Mouse (Mus musculus): Measurements from ENCODE around the gene Clrn3.

Gene Clrn3

DNA sequence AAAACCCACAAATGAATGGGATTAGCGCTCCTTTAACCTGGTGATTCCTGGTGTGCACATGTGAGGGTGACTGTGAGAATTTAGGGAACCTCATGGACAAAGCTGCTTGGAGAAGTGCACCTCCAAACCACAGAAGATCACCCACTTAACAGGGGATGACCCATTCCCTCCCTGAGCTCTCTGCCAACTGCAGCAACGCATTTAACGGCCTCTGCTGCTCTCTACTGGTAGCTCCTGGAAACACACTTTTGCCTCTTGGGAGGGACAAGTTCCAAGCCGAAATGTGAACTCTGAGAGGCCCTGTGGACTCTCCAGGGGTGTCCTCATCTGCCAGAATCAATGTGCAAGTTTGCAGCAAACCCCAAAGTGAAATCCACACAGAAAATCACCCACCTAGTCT lies 41.0 kb downstream of the Clrn3 start:
- peak; percentile 41 to 76 for DNase-seq (ENCODE audit: low spot score in 2 of 2)

DNA sequence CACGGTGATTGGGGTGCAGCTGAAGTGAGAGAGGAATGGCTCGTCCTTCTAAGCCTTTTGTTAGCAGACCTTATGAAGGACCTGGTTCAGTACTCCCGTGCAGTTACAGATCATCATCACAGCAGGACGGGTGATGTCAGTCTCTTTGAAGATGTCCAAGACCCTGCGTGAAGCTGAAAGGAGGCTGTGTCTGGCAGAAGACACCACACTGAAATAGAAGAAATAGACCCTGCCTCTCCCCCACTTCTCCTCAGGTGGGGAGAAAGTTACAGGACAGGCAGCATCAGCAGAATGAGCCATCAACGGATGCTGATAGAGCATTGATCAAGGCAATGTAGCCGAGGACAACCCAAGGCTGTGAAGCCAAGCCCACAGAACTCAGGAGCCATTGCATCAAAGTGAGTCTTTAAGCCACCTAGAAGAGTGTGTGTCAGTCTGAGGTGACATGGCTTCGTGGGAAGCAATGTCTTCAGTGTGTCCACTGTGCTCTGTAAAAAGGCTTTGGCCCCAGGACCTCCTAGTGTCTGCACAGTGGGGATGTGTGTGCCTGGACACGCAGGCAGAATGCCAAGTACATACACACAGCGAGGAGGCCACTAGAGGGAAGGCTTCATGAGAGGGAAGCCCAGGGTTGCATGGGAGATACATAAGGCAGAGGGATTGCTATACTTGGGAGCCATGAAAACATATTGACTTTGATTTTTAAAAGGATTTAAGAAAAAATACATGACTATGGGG lies 41.6 kb downstream of the Clrn3 start:
- no peak for DNase-seq (ENCODE audit: low spot score in 2 of 2)

DNA sequence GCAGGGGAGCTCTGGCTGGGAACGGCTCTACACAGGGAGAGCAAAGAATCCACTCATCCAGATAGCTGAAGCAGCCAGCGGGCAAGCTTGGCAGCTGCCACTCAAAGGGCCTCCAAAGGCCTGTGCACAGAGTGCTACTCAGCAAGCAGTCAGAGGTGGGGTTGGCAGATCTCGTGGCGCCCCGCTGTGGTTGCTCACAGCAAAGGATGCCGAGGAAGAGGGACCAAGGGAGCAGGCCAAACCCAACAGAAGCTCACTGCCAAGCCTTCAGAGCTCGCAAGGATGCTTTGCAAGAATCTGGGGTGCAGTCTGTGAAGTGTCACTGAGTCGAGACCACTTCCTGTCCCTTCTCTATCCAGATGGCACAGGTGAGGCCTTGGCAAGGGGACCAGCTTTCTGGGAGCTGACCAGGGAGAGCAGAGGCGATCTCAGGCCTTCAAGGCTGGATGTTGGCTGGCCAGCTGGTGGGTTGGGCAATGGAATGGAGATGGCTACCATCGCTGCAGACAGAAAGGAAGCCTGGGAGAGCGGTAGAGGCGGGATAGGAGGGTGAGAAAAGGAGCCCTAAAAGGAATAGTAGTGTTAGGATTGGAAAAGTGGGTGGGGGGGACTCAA lies 42.6 kb downstream of the Clrn3 start:
- DNase-seq (ENCODE audit: low spot score in 2 of 2), result no peak

DNA sequence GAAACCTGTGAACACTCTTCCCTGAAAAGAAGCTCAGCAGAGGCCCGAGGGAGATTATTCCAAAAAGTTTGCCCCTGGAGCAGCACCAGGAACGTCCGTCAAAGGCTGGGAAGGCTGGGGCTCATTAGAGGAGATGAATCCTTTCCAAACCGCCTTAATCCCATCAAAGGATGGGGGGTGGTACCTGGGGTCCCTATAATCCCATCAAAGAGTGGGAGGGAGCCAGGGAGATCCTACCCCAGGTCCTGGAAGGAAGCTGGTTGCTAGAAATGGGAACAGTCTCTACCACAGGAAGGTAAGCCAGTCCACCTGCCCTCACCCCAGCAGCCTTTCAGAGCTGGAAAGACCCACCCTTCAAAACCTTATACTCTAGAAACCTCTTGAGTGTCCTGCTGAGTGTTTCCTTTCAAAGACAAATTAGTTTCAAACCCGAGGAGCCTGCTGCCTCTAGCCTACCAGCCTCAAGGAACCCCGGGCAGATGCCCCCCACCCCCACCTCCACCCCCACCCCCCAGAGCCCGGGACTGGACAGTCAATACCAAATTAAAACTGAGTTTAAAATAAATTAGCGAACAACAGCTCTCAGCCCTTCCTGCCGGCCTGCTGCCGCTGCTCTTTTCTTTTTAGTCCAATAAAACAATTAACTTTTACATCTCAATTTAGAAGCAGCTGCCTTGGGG lies 43.2 kb downstream of the Clrn3 start:
- DNase-seq (ENCODE audit: low spot score in 2 of 2), result no peak

DNA sequence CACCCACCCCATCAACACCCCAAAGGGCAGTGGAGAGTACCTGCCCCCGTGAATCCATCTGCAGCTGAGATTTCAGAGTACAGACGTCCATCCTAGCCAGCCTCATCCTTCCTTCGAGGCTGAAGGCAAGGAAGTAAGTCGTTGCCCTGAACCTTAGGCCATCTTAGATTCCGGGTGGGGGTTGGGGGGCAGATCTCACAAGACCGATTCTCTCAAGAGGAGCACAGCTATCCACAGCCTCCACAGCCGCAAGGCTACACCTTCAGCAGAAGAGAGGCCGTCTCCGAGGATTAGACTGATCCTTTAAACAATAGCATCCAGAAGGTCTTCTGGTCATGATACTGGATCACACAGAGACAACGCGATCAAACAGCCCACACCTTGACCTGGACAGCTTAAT lies 44.1 kb downstream of the Clrn3 start:
- DNase-seq (ENCODE audit: low spot score in 2 of 2), result no peak

DNA sequence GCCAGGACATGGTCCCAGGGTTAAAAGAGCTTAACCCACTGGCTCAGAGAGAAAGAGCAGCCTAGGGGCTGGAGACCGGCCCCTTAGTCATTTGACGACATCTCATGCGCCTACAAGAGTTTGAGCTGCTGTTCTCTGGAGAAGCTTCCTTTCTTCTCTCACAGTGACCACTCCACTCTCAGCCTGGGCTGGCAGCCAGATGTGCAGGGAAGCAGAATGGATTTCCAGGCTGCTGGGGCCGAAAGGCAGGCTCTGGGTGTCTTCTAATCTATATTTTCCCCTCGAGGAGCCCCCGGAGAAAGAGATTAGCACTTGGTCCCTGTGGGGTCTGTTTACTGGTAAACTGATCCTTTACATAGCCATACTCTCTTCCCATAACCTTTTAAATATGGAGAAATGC lies 44.7 kb downstream of the Clrn3 start:
- no peak for DNase-seq (ENCODE audit: low spot score in 2 of 2)

DNA sequence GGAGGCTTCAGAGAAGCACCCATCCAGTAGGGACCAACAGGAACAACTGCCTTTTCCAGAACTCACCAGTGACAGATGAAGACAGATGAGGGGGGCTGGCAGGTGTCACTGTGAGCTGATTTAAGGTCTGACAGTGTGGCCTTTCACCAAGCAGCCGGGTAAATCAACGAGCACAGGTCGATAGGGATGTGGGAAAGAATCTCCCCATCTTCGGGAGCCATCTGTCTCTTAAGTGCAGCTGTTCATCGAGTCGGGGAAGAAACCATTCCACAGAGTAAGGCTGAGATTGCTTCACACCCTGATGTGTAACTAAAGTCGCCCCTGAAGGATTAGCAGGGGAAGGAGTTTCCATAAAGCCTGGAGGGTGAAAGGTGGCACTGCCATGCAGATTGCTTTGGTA lies 47.3 kb downstream of the Clrn3 start:
- no peak for DNase-seq (ENCODE audit: low spot score in 2 of 2)

DNA sequence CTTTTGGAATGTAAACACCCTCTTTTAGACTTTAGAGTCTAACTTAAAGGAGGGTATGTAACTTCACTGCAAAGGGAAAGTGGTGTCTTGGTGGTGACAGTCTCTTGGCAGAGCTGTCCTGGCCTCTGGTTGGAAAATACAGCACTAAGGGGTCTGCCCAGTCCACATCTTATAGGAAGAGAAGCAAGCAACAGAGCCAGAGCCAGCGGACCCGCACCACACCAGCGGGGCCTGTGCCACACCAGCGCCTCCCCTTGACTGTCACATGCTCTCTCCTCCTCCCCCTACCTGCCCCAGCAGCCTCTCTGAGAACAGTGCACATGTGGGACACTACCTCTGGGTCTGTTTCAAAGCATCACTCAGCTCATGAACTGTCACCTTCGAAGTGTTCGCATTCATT lies 48.5 kb downstream of the Clrn3 start:
- no peak for DNase-seq (ENCODE audit: low spot score in 2 of 2)

DNA sequence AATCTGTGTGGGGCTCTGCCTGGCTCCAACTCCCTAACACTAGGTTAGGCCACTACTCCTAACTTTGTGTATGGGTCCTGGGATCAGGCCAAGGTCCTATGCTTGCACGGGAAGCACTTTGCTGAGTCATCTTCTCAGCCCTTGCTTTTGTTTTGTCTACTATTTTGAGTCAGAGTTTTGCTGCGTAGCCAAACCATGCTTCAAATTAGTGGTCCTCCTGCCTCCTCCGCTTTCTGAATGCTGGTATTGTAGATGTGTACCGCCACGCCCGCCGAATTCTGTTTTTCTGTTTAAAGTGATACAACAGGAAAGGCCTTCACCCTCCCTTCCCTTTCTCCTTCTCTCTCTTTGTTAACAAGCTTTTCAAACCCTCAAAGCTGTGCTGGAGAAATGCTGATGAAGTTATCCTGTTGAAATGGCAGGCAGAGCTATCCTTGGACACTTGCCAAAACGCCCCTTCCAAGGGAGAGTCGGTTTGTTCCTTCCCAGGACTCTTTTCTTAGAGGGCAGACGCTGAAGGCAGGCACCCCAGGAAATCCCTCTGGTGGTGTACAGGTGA lies 49.1 kb downstream of the Clrn3 start:
- no peak for DNase-seq (ENCODE audit: low spot score in 2 of 2)

DNA sequence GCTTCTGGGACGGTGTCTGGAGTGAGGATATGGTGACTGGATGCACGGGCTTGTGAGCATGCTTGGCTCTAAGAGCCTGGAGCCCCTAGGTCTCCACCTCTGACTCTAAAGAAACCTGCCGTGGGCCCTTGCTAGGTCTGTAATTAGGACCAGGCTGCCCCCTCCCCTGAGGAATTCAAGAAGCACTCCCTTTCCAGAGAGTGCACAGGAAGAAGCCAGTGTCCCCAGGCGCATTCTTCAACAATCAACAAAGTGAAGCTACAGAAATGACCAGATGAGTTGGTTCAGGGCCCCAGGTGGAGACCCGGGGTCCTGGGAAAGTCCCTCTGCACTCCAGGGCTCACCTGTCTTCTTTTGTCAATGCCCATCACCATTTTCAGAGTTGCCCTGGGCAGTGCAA lies 51.2 kb downstream of the Clrn3 start:
- no peak for DNase-seq (ENCODE audit: low spot score in 2 of 2)

DNA sequence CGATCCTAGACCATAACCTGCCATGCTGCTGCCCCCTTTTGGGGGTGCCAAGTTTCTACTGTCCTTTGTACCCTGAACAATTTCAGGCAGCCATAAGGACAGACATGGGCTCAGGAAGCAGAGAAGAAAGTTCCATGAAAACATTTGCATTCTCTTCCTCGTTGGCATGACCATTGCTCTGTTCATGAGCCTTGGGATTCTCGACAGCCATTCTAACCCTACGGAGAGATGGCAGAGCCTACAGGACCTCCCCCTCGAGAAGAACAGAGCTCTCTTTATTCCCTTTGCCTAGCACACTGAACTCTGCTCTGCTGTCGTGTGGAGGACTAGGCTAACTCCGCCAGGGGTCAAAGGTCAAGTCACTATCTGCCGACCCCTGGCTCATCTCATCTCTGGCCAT lies 52.5 kb downstream of the Clrn3 start:
- no peak for DNase-seq (ENCODE audit: low spot score in 2 of 2)

DNA sequence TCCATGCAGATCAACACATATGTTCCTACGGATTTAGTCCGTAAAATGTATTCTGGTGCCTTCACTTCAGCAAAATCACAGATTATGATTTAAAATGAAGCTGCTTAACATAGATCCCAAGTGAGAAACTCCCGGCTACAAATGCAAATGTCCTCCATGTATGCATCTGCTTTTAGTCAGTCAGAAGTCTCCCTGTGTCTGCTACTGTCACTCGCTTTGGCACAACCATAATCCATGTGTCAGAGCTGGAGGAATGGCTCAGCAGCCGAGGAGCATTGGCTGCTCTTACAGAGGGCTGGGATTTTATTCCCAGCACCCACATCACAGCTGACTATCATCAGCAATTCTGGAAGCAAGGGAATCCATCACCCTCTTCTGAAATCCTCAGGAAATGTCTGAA lies 58.1 kb downstream of the Clrn3 start:
- no peak for DNase-seq (ENCODE audit: low spot score in 2 of 2)

DNA sequence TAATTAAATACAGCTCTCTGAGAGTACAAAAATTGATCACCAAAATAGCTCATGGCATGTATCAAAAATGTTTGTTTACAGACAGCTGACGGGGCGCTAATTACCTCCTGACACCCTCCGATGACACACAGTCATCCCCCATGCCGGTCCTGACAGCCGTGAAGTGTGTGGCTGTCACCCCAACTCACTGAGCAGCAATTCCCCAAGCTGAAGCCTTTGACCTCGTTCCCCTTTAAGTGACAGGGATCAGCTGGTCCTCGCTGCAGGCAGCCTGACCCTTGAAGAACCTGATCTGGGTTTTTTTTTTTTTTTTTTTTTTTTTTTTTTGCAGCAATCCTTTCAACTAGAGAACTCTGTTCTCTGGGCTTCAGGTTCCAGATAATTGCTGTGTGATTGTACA lies 59.8 kb downstream of the Clrn3 start:
- no peak for DNase-seq (ENCODE audit: low spot score in 2 of 2)

DNA sequence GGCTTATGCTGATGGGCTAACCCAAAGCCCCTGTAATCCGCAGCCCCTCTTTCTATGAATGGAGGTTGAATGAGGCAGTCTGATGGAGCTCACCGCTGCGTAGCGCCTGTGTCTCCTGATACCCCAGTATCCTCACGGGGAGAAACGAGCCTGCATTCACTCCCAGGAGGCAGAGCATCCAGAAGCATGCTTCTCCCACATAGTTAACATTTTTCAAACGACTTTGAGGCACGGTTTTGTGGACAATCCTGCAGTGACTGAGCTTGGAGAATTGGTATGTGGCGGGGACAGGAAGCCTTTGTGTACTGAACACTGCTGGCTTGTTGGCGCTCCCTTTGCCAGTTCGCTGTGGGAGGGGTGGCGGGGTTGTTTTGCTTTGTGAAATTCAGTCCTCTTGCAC lies 63.2 kb downstream of the Clrn3 start:
- no peak for DNase-seq (ENCODE audit: low spot score in 2 of 2)

DNA sequence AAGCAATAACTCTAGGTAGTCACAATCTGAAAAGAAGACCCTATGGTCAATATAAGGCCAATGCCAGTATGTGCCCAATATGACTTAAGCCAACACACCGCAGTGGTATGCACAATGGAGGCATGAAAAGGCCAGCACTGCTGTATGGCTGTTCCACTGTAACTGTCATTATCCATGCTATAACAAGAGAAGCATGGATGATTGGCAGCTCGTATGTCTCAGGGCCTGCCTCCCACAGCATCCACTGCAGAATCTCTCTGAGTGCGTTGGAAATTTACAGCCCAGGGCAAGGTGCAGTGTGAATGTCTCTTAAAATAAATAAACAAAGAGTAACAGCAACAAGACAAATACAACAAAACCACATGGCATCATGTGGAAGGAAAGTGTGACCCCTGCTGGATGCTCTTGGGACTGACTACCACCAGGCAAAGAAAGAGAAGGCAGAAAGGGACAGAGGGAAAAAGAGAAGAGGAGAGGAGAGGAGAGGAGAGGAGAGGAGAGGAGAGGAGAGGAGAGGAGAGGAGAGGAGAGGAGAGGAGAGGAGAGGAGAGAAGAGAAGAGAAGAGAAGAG lies 63.7 kb downstream of the Clrn3 start:
- peak in 1 of 2 experiments; percentile 37 for DNase-seq (ENCODE audit: low spot score in 2 of 2)

Data from spleen, postnatal 10 days (tissue).